Mouse (Mus musculus): ENCODE data around the gene Utp14a.

The Utp14a gene

GRCm38 (mm10) chrX:48310706-48311517, 54.2 kb downstream of the Utp14a start:
- DNase-seq (ENCODE audit: low read depth, low spot score) = peak; percentile 47

DNA sequence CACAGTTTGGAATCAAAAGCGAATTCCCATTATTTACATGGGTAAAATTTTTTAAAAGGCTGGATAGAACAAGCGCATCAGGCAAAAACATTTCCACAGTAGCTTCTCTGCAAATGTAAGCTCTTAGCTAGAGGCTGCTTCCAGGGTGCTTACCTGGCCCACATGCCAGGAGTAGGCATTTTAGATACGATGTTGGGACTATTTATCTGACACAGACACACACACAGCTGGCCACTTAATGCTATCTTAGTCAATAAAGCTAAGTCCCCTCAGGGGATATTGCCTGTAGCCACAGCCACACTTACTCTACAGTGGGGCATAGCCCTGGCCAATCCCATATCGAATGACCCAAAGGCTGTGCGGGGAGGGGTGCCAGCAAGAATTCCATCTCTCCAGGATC, 55.1 kb downstream of the Utp14a start:
- DNase-seq (ENCODE audit: low read depth, low spot score) = no peak

DNA sequence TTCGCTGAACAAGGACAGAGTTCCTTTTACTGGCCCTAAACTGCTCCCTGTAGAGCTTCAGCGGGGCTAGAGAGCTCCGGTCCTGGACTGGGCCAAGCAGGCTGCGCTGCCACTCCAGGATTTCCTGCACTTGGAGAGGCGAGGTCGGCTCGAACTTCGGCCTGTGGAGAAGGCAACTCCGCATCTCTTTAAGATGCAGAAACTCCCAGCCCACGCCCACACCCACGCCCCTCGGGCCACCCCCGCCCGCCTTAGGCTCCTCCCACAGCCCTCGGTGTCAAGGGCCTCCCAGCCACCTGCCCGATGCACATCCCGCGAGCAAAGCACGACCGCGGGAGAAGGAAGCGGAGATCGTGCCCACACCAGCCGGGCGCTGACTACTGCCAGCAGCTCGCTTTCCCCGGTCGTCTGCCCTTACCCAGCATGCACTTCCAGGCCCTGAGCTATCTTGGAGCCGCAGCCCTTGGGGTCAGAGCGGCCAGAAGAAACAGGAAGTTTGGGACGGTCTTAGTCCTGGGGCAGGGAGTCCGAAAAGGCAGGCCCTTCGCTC, 57.9 kb downstream of the Utp14a start:
- DNase-seq (ENCODE audit: low read depth, low spot score) = peak; percentile 86

- DNase-seq (ENCODE audit: low read depth, low spot score) = no peak
These were observed 60.8 kb downstream of the Utp14a start for GRCm38 (mm10) chrX:48317444-48317843.

GRCm38 (mm10) chrX:48318194-48318593, 61.5 kb downstream of the Utp14a start:
- peak; percentile 81 for DNase-seq (ENCODE audit: low read depth, low spot score)
